Mouse (Mus musculus) kidney, adult 2 months (tissue): ENCODE data around the gene Larp6.

Source experiments
- CTCF ChIP-seq: fragments of 200-500 bp; conservative IDR thresholded peaks from 2 replicates; pipeline ENCODE4 v1.5.1; 2011; ENCODE audit warnings: low read depth, mild to moderate bottlenecking, control low read depth, low read length, moderate library complexity, mixed read lengths; ENCODE audit not compliant: insufficient read depth, insufficient read length
- POLR2A ChIP-seq: fragments of 200-500 bp; IDR thresholded peaks from one replicate; pipeline ENCODE4 v1.6.1; 2011; ENCODE audit warnings: low read depth, low read length, control low read depth

DNA sequence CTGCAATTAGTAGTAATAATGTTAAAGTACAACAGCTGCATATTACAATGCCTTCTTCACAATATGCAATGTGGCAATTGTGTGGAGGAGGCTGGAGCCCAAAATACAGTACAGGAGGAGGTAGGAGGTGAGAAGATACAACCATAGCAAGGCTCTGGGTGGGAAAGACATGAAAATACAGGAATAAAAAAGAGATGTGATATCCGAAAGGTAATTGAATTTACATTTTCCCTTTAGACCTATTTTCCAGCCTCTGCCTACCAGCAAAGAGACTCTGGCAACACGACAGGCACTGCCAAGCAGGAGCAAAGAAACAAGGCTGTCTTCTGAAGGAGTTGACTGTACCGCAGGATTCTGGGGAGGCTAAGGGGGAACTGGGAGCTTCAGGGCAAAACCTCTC lies 6.9 kb downstream of the Larp6 start:
- TF ChIP-seq CTCF (no peak), POLR2A (no peak)
